Mouse (Mus musculus) A20 (cell line): Measurements from ENCODE around the gene Fbxl3.
A peak's percentile ranks its signal among the peaks of the same experiment; 100 is the strongest.

Experiments used
- DNase-seq: peaks from one replicate; pipeline ENCODE4 v3.0.0-alpha.2; 2011; ENCODE audit warnings: low read depth, low spot score

Fbxl3 gene

DNA sequence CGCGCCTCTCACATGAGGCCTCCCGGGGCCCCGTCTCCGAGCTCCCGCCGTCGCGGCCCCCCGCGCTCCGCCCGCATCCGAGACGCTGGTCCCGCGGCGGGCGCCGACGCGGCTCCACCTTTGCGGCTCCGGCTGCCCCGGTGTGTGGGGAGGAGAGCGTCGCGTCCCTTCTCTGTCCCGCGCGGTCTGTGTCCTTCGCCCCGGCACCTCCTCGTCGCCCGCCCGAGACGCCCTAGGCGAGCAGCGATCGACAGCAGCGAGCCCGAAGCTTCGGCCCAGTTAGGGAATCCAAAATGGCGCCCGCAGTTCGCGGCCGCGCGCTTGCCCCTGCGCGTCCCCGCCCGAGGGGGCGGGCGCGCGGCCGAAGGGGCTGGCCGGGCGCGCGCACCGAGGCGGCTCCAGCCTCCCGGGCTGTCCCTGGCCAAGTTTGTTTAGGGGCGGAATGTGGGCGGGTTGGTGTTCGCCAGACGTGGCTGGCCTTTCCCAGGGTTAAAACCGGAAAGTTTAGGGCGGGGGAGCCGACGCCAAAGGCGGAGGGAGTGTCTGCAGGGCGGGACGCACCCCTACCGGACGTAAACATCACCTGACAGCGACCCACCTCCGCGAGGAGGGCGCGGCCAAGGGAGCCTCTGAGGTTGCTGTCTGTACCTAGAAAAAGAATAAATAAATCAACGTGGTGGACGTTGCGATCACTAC lies at the start of gene Fbxl3:
Fbxl3 (minus strand) TSS at position 329 of the 696 bp plus-strand sequence.
- peak; percentile 99 for DNase-seq

DNA sequence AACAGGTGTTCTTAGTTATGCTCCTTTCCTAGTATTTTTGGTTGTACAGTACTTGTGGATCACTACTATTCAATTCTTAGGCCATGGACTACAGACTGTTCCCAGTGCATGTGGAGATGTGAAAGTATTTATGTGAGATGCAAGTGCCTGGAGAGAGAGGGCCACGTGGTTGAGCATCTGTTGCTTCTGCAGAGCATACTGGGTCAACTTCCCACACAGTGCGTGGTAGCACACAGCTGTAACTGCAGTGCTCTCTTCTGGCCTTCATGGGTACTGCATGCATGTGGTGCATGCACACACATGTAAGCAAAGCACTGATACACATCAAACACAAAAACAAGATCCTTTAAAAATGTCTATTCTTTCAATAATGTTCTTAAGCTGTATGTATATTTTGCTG lies 32.6 kb upstream of the Fbxl3 start:
- peak; percentile 73 for DNase-seq

DNA sequence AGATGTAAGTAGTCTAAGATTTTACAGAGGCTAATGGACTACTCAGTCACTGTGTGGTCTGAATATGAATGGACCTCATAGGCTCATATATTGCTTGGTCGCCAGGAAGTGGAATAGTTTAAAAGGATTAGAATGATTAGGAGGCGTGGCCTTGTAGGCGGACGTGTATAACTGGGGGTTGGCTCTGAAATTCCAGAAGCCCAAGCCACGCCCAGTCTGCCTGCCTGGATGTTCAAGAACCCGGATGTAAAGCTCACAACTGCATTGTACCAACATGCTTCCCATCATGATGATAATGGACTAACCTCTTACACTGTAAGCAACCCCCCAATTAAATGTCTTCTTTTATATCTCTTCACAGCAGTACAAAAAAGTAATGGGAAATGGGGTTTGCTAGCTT lies 26.4 kb upstream of the Fbxl3 start:
- no peak for DNase-seq

GRCm38 (mm10) chr14:103114994-103115670 lies 15.8 kb upstream of the Fbxl3 start:
- DNase-seq = peak; percentile 72

DNA sequence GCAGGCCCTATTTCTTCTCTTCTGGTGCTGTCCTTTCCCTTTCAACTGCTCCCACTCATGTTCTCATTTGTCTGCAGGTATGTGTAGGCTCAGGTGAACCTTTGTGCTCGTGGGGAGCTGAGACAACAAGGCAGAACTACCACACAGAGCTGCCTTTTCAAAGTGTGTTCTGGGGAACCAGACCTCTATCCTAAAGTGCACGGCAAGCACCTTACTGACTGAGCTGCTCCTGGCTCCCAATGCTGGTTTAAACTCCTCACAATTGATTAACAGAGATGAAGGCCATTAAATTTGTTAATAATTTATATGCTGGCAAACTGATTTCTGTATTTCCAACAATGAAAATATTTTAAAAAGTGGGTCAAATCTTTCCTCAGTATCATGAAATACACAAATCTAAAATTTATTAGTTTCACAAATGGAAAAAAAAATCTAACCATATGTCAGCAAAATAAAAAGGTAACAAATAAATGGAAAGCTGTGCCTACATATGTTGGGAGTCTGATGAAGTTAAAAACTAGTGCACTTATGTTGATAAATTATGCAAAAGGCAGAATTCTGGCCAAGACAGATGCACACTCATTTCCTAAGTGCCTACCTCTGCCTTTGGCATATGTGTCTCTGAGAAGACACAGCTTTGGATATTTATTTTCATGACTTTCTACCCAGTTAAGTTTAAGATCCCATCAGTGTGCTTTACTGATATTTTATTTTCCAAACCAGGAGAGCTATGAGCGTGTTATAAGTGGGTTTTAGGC lies 13.4 kb upstream of the Fbxl3 start:
- DNase-seq = no peak

DNA sequence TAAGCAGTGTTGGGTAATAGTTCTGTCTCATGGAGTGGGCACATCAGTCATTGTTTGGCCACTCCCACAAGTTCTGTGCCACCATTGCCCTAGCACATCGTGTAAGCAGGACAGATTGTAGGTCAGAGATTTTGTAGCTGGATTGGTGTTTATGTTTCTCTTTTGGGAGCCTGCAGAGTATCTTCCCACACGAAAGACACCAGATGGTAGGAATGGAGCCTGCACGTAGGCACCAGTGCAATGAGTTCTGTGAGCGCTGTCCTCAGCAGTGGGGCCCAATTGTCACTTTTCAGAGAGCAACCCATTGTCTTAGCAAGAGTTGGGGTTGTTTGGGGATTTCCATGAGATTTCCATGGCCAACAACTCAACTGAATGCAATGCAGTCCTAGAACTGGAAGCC lies 10.6 kb upstream of the Fbxl3 start:
- DNase-seq = no peak

- no peak for DNase-seq
Measured at GRCm38 (mm10) chr14:103106301-103106700, 6.9 kb upstream of the Fbxl3 start.

GRCm38 (mm10) chr14:103102731-103103335 lies 3.5 kb upstream of the Fbxl3 start:
- no peak for DNase-seq

DNA sequence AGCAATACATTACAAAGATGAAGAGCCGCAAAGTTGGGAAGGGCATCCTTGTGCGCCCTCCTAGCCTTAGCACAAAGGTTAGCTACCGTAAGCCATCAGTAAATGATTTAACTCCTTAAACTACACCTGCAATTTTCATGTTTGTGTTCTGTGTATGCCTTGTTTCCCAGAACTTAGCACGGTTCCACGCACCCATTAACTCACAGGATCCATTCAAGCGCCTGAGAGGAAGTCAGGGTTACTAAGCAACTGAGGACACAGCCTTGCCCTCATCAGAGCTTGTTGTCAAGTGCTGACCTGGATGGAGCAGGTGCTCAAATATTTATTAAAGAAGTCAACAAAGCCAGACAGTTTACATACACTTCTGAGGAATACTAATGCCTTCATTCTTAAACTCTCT lies 2.9 kb upstream of the Fbxl3 start:
- DNase-seq = no peak

DNA sequence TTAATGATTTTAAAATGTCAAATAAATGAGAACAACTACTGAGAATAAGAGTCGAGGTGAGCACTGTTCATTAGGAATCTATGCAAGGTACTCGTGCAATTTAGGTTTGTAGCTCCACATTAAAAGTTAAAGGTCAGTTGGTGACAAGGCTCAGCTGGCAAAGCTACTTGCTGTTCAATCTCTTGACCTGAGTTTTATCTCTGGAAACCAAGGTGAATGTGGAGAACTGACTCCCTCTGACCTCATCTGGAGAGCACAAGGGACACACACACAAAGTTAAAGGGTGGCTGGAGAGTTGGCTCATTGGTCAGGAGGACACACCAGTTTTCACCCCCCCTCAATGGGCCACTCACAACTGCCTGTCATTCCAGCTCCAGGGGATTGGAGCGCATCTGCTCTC lies 1.8 kb upstream of the Fbxl3 start:
- DNase-seq = no peak

GRCm38 (mm10) chr14:103100296-103100695 lies 930 bp upstream of the Fbxl3 start:
- no peak for DNase-seq

GRCm38 (mm10) chr14:103098587-103099235 lies 655 bp downstream of the Fbxl3 start:
- DNase-seq = peak; percentile 89

DNA sequence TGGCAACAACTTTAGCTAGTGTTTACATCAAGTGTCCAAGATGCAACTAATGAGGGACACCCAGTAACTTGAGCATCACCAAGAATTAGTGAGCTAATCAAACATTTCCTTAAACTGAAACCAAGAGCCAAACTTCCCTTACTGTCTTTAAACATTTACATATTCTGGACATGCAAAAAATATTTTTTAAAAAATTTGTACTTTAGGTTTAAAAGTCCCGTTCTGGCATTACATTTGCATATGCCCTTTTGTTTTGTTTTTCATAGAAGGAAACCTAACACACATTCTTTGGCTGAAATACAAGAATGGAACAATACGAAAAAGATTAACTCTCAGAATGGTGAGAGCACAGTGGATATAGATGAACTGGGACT lies 1.2 kb downstream of the Fbxl3 start:
- DNase-seq = no peak

- no peak for DNase-seq
Measured at GRCm38 (mm10) chr14:103096621-103097020, 2.7 kb downstream of the Fbxl3 start.

DNA sequence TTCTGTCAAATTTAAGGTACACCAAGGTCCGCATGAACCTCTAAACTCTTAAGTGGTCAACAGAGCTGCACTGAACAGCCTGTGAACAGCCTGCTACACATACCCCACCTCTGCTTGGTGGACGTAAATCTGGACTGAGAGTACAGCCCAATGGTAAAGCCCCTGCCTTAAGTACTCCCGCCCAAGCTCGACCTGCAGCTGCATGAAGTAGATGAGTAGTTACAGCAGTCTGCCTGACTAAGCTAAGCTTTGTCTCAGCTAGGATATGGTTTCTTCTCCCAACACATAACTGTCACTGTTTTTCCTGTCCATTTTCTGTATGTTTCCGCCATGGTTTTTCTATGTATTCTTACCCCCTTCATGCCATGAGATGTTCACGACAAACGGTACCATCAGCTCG lies 3.5 kb downstream of the Fbxl3 start:
- no peak for DNase-seq

DNA sequence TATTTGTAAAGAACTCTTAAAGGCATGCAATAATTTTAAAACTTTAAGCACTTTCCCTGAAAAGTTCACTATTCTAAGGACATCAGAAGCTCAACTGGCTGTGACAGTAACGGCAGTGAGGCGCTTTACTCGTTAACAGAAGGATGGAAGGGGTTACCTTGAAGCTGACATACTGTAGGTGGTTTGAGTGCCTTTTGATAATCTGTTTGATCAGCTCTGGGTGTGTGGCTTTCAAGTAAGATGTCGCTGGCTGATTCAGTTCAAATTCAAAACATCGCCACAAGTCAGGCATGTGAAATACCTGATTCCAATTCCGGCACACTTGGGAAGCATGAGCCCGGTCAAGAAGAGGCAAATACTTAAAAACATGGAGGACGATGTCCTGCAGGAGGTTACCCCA lies 4.3 kb downstream of the Fbxl3 start:
- DNase-seq = no peak

- DNase-seq = no peak
Measured at GRCm38 (mm10) chr14:103093670-103094069, 5.7 kb downstream of the Fbxl3 start.

DNA sequence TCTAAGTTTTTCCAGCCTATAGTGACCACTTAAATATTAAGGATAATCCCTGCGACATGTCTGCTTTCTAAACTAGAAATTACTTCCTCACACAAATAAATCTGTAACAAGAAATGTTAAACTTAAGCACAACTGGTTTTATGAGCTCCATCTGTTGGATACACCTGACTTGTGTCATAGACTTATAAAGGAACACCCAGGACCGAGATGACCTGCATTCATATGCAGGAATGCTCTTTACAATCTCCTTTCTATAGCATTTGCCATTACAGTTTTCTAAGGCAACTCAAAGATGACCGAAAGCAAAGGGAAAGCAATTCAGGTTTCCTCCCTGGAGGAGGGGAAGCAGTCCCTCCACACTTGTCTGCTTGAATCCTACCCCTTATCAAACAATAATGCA lies 6.1 kb downstream of the Fbxl3 start:
- no peak for DNase-seq

DNA sequence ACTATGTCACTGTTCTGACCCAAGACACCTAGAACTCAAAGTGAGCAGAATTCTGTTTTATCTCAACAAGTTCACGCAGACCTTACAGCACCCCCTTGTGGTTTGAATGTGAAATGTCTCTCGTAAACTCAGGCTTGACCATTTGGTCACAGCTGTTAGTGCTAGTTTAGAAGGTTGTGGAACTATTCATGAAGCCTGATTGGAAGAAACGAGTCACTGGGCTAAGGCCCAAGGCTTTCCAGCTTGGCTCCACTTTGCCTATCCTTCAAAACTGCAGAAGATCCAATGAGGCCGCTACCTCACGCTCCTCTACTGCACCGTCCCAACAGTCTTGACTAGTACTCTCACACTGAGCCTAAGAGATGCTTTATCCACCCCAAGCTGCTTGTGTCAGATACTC lies 10.7 kb downstream of the Fbxl3 start:
- DNase-seq = peak; percentile 71

GRCm38 (mm10) chr14:103087846-103088245 lies 11.5 kb downstream of the Fbxl3 start:
- DNase-seq = no peak

DNA sequence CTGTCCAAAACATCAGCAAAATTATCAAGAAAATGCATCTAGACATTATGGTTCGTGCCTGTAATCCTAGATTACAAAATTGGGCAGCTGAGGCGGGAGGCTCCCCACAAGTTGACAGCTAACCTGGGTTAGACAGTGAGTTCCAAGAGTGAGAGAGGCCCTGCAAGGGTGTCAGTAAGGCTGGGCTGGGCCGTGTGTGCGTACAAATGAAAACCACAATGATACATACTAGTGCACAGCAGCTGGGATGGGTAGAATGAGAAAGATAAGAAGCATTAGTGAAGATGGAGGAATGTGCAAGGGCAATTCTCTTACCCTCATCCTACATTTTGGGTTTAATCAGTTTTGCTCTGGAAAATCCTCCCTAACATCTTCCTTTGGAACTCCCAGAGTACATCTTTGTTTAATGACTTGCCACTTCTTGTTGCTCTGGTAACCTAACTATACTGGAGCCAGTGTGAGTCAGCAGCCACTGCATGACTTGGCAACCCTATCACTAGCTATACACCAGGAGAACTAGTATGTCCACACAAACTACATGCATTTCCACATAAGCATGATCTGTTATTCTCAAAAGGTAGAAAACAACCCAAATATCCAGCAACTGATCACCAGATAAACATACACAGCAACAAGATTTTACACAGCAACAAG lies 12.6 kb downstream of the Fbxl3 start:
- DNase-seq = no peak
